Comparison of ENCODE assay signal across 26 mouse cellular contexts in the genomic region with DNA sequence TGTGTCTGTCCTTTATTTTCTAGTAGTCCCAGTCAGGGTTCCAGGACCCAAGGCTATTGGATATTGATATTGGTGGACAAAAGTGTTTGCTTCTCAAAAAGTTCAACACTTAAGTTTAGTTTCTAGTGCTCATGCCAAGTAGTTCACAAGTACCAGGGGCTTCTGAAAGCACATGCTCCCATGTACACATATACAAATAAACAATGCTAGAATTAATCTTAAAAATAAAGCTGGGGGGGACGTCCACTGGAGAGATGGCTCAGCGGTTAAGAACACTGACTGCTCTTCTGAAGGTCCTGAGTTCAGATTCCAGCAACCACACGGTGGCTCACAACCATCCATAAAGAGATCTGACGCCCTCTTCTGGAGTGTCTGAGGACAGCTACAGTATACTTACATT. TPM values are rescaled to one million over a fixed set of nuclear protein-coding genes. Genes with fewer than 3 reads are reported as not detected.
DNase-seq lines count a peak whose midpoint lies in the region; ATAC-seq and TF ChIP-seq lines count a peak whose summit lies in the region.
"Had no signal": no experiment of that assay in that cellular context is flagged by ENCODE, and none has a peak within 500 bp of the region (broad histone marks: within the 10 kb centered on the region; RNA-seq: fewer than 3 reads in every experiment).

No protein-coding gene starts in this region.

- 0 out of 2 replicates have a peak, but pooled peaks have one; percentile 9 for TF ChIP-seq CTCF in kidney, postnatal 0 days (IDR thresholded peaks at IDR 0.05; ENCODE audit: low read depth)
- peak; percentile 20; the same call in 1 of the 2 replicates for TF ChIP-seq CTCF in stomach, postnatal 0 days (IDR thresholded peaks at IDR 0.05; ENCODE audit: low read depth)

- no peak overlapping the region for H3K27ac ChIP-seq in kidney, postnatal 0 days
- H3K27ac ChIP-seq in stomach, postnatal 0 days (replicated peaks), result no peak overlapping the region
- H3K27ac ChIP-seq: embryonic facial prominence, embryonic 10.5 days; embryonic facial prominence, embryonic 13.5 days; forebrain, embryonic 12.5 days; forebrain, embryonic 15.5 days; heart, adult 2 months; heart, embryonic 10.5 days; heart, embryonic 13.5 days; hindbrain, embryonic 13.5 days had no signal

- 77% methylated on average over 4 of the region's 4 CpGs for WGBS in kidney, postnatal 0 days
- 76% methylated on average over 4 of the region's 4 CpGs for WGBS in stomach, postnatal 0 days

- H3K9me3 ChIP-seq in kidney, postnatal 0 days (replicated peaks; ENCODE audit: low read length), result no peaks in the 10 kb centered on the region
- H3K9me3 ChIP-seq in stomach, postnatal 0 days (ENCODE audit: control insufficient read depth, low read length), result no peaks in the 10 kb centered on the region
- H3K9me3 ChIP-seq: embryonic facial prominence, embryonic 10.5 days; embryonic facial prominence, embryonic 13.5 days; forebrain, embryonic 12.5 days; forebrain, embryonic 15.5 days; heart, embryonic 10.5 days; heart, embryonic 13.5 days; hindbrain, embryonic 13.5 days had no signal

- no peak overlapping the region for H3K4me3 ChIP-seq in kidney, postnatal 0 days (replicated peaks; ENCODE audit: low read depth, low read length)
- H3K4me3 ChIP-seq in stomach, postnatal 0 days (ENCODE audit: low read depth, low read length), result no peak overlapping the region
- H3K4me3 ChIP-seq: embryonic facial prominence, embryonic 10.5 days; embryonic facial prominence, embryonic 13.5 days; erythroblast, embryonic 14.5 days; forebrain, embryonic 12.5 days; forebrain, embryonic 15.5 days; heart, adult 2 months; heart, embryonic 10.5 days; heart, embryonic 13.5 days; hindbrain, embryonic 13.5 days had no signal

- peak; percentile 52 for DNase-seq in heart, adult 11 months
- no peak for DNase-seq in heart, postnatal 25 days (ENCODE audit: low spot score)
- no peak for DNase-seq in kidney, postnatal 0 days (ENCODE audit: low spot score)
- no peak for DNase-seq in kidney, postnatal 14 days
- DNase-seq in lung, postnatal 36 days, result peak; percentile 5
- DNase-seq in lung, adult 18-20 months, result no peak
- DNase-seq in stomach, postnatal 0 days (ENCODE audit: low spot score), result no peak
- no peak for DNase-seq in adrenal gland, adult 8-10 months
- DNase-seq: adrenal gland, adult 2 months; adrenal gland, postnatal 25 days; cerebellum, adult 11-12 months; cerebellum, adult 8-10 months; cerebellum, postnatal 10 days; cerebellum, postnatal 36 days; gastrocnemius, postnatal 25 days; heart, adult 2 months; heart, postnatal 14 days had no signal

- no peaks in the 10 kb centered on the region for H3K27me3 ChIP-seq in kidney, postnatal 0 days (ENCODE audit: insufficient read depth, low read length)
- H3K27me3 ChIP-seq in stomach, postnatal 0 days (ENCODE audit: control insufficient read depth, insufficient read depth, low read length), result no peaks in the 10 kb centered on the region
- H3K27me3 ChIP-seq: embryonic facial prominence, embryonic 13.5 days; forebrain, embryonic 12.5 days; forebrain, embryonic 15.5 days; heart, embryonic 13.5 days; hindbrain, embryonic 13.5 days had no signal

- no peak for TF ChIP-seq EP300 in stomach, postnatal 0 days (optimal IDR thresholded peaks at IDR 0.05)

- no peak for ATAC-seq in kidney, postnatal 0 days (replicated peaks; ENCODE audit: low FRiP score, low read depth)
- ATAC-seq in stomach, postnatal 0 days (ENCODE audit: low FRiP score, low TSS enrichment), result no peak
- ATAC-seq: forebrain, embryonic 15.5 days; hindbrain, embryonic 16.5 days had no signal

- H3K9ac ChIP-seq in kidney, postnatal 0 days (ENCODE audit: low read depth, low read length), result no peak overlapping the region
- no peak overlapping the region for H3K9ac ChIP-seq in stomach, postnatal 0 days (ENCODE audit: low read length)
- H3K9ac ChIP-seq: embryonic facial prominence, embryonic 13.5 days; forebrain, embryonic 12.5 days; forebrain, embryonic 15.5 days; heart, embryonic 13.5 days; hindbrain, embryonic 13.5 days had no signal

- H3K4me2 ChIP-seq in kidney, postnatal 0 days (ENCODE audit: low read length), result no peak overlapping the region
- no peak overlapping the region for H3K4me2 ChIP-seq in stomach, postnatal 0 days (replicated peaks; ENCODE audit: low read depth)
- H3K4me2 ChIP-seq: embryonic facial prominence, embryonic 13.5 days; forebrain, embryonic 12.5 days; forebrain, embryonic 15.5 days; heart, embryonic 13.5 days; hindbrain, embryonic 13.5 days had no signal

- H3K4me1 ChIP-seq in kidney, postnatal 0 days (replicated peaks; ENCODE audit: insufficient read depth, low read length), result no peaks in the 10 kb centered on the region
- H3K4me1 ChIP-seq in stomach, postnatal 0 days (replicated peaks; ENCODE audit: control insufficient read depth, insufficient read depth), result no peaks in the 10 kb centered on the region
- H3K4me1 ChIP-seq: embryonic facial prominence, embryonic 10.5 days; embryonic facial prominence, embryonic 13.5 days; forebrain, embryonic 12.5 days; forebrain, embryonic 15.5 days; heart, embryonic 10.5 days; hindbrain, embryonic 13.5 days had no signal

- peaks cover 9% of the 10 kb centered on the region; the same call in 1 of the 2 replicates for H3K36me3 ChIP-seq in kidney, postnatal 0 days (ENCODE audit: insufficient read depth, low read length)
- H3K36me3 ChIP-seq in stomach, postnatal 0 days (ENCODE audit: control insufficient read depth, insufficient read depth, low read length), result no peaks in the 10 kb centered on the region

- intact Hi-C loops in heart, postnatal 25 days (cut with DNase I), result loop anchor here (5.0 kb wide), 1 partner anchor 38 kb away; no protein-coding TSS in a partner anchor

RNA-seq across cellular contexts. Expression of gene Kdm2a, which starts 13.1 kb away (rescaled TPM):
- total RNA-seq in heart, postnatal 25 days (2021), result 10 to 100 TPM; 35.3 to 44.0 TPM
- 30.0 and 32.8 TPM in 2 replicates for polyA plus RNA-seq in kidney, postnatal 0 days (2015; fragmentation: Nextera tagmentation; extraction: Ambion mirVana)
- 12.9 and 15.0 TPM in 2 replicates for polyA plus RNA-seq in stomach, postnatal 0 days (2015; fragmentation: Nextera tagmentation; extraction: Ambion mirVana)
- total RNA-seq in adrenal gland, adult 8-10 months (2022), result 100 to 1,000 TPM in 3 of 4 experiments, 10 to 100 TPM in 1; 88.6 to 150 (median 124) TPM

RNA-seq across cellular contexts. Expression of gene Rhod, which starts 54.2 kb away (rescaled TPM):
- total RNA-seq in heart, postnatal 25 days (2021), result 1 to 10 TPM; 4.6 to 6.4 TPM
- polyA plus RNA-seq in kidney, postnatal 0 days (2015; fragmentation: Nextera tagmentation; extraction: Ambion mirVana), result 49.3 and 49.7 TPM in 2 replicates
- 45.5 and 48.0 TPM in 2 replicates for polyA plus RNA-seq in stomach, postnatal 0 days (2015; fragmentation: Nextera tagmentation; extraction: Ambion mirVana)
- 10 to 100 TPM; 29.8 to 48.0 (median 39.3) TPM for total RNA-seq in adrenal gland, adult 8-10 months (2022)
- polyA plus RNA-seq: erythroblast, embryonic 14.5 days had no signal

Comparison
In these comparisons a context has a peak if more than half of its experiments do, and no peak if none do; other contexts are left out.
1. DNase-seq: peak in heart, adult 11 months (single experiment) and lung, postnatal 36 days (single experiment); none in heart, postnatal 25 days (single experiment), kidney, postnatal 0 days (single experiment), kidney, postnatal 14 days (single experiment), lung, adult 18-20 months (0 of 2), stomach, postnatal 0 days (single experiment) and adrenal gland, adult 8-10 months (single experiment).
2. RNA of gene Rhod, which starts 54.2 kb away (total RNA-seq): 29.8 to 48.0 TPM in adrenal gland, adult 8-10 months; 4.6 to 6.4 TPM in heart, postnatal 25 days; every median in the first group is over 4 times any median in the second.